Mouse (Mus musculus): ENCODE measurements around the gene Strada. TPM values are rescaled to one million over a fixed set of nuclear protein-coding genes. Genes with fewer than 3 reads are reported as not detected.
A peak's percentile ranks its signal among the peaks of the same experiment; 100 is the strongest.

Strada gene
- polyA plus RNA-seq, 1 experiment from 2014 or later = 21.9 TPM

DNA sequence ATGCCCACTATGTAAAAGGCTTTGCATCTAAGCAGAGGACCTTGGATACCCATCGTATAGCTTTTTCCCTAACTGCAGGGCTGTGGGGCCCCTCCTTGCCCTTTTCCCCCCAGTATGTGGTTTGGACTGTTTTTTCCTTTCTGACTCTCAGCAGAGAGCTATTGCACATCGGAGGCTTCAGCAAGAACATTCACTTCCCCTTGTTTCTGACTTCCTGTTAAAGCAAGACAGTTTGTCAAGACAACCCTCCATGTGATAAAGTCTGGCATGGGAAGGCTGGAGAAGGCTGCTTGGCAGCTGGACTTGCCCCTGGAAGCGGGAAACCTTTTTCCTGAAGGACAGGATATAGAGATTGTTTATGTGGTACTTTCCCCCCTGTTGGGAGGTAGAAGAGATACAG is 79.2 kb downstream of the Strada start:
- H3K9me3 ChIP-seq (replicated peaks; ENCODE audit: control insufficient read depth, low read length) = no peaks in the 10 kb centered on the region
- H3K9ac ChIP-seq (ENCODE audit: low read length) = no peak overlapping the region
- peaks cover 32% of the 10 kb centered on the region for H3K36me3 ChIP-seq (ENCODE audit: control insufficient read depth, insufficient read depth)
- peak overlapping the region; percentile 66 for H3K27ac ChIP-seq (ENCODE audit: low read length)
- H3K4me2 ChIP-seq (ENCODE audit: low read depth, low read length) = no peak overlapping the region
- H3K4me3 ChIP-seq (ENCODE audit: low read length) = no peak overlapping the region
- WGBS = 57% methylated on average over 3 of the region's 3 CpGs
- H3K27me3 ChIP-seq (ENCODE audit: control insufficient read depth, insufficient read depth, low read length) = no peaks in the 10 kb centered on the region
- H3K4me1 ChIP-seq (ENCODE audit: control insufficient read depth, insufficient read depth, low read length) = no peaks in the 10 kb centered on the region
- ATAC-seq (replicated peaks; ENCODE audit: extremely low read depth, insufficient read depth, low FRiP score) = peak; percentile 32; the same call in 1 of the 2 replicates

DNA sequence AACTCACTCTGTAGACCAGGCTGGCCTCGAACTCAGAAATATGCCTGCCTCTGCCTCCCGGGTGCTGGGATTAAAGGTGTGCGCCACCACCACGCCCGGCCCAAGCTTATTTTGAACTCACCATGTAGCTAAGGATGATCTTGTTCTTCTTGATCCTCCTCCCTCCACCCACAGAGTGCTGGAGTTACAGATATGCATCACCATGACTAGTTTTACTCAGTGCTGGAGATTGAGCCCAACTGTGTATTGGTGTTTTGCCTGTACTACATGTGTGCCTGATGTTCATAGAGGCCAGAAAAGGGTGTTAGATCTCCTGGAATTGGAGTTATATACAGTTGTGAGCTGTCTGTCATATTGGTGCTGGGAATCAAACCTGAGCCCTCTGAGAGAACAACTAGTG is 79.7 kb downstream of the Strada start:
- Histone ChIP-seq H3K9ac (ENCODE audit: low read length) (no peak overlapping the region), H3K9me3 (replicated peaks; ENCODE audit: control insufficient read depth, low read length) (no peaks in the 10 kb centered on the region), H3K27ac (ENCODE audit: low read length) (peak overlapping the region; percentile 66), H3K4me1 (ENCODE audit: control insufficient read depth, insufficient read depth, low read length) (no peaks in the 10 kb centered on the region), H3K4me3 (ENCODE audit: low read length) (no peak overlapping the region), H3K4me2 (ENCODE audit: low read depth, low read length) (0 out of 2 replicates have a peak overlapping the region, but pooled peaks have one; percentile 1), H3K36me3 (ENCODE audit: control insufficient read depth, insufficient read depth) (peaks cover 36% of the 10 kb centered on the region), H3K27me3 (ENCODE audit: control insufficient read depth, insufficient read depth, low read length) (no peaks in the 10 kb centered on the region)
- ATAC-seq (replicated peaks; ENCODE audit: extremely low read depth, insufficient read depth, low FRiP score) = no peak
- 96% methylated on average over 5 of the region's 5 CpGs for WGBS

Other genes starting within 250 kb of the Strada start
- gene Cyb561, start 248.8 kb downstream of the Strada start, polyA plus RNA-seq (2015; fragmentation: Nextera tagmentation; extraction: Ambion mirVana) = 8.0 and 10.5 TPM in 2 replicates
- gene Ace, start 234.2 kb downstream of the Strada start, polyA plus RNA-seq (2015; fragmentation: Nextera tagmentation; extraction: Ambion mirVana) = 3.1 and 4.3 TPM in 2 replicates
- 0.10 TPM in 1 of 2 replicates, not detected in the other for gene Ace3, start 207.5 kb downstream of the Strada start, polyA plus RNA-seq (2015; fragmentation: Nextera tagmentation; extraction: Ambion mirVana)
- gene Kcnh6, start 194.0 kb downstream of the Strada start, polyA plus RNA-seq (2015; fragmentation: Nextera tagmentation; extraction: Ambion mirVana) = 0.35 and 0.46 TPM in 2 replicates
- 44.6 and 47.2 TPM in 2 replicates for gene Dcaf7, start 165.3 kb downstream of the Strada start, polyA plus RNA-seq (2015; fragmentation: Nextera tagmentation; extraction: Ambion mirVana)
- gene Taco1, start 136.1 kb downstream of the Strada start, polyA plus RNA-seq (2015; fragmentation: Nextera tagmentation; extraction: Ambion mirVana) = 13.0 and 15.6 TPM in 2 replicates
- gene Map3k3, start 117.6 kb downstream of the Strada start, polyA plus RNA-seq (2015; fragmentation: Nextera tagmentation; extraction: Ambion mirVana) = 17.6 and 21.7 TPM in 2 replicates
- not detected in 2 replicates for gene Gm10840, start 41.3 kb downstream of the Strada start, polyA plus RNA-seq (2015; fragmentation: Nextera tagmentation; extraction: Ambion mirVana)
- gene Limd2, start 41.3 kb downstream of the Strada start, polyA plus RNA-seq (2015; fragmentation: Nextera tagmentation; extraction: Ambion mirVana) = 95.5 and 107 TPM in 2 replicates
- gene Ccdc47, start 14.2 kb upstream of the Strada start, polyA plus RNA-seq (2015; fragmentation: Nextera tagmentation; extraction: Ambion mirVana) = 101 and 110 TPM in 2 replicates
- 46.5 and 47.2 TPM in 2 replicates for gene Ddx42, start 14.8 kb upstream of the Strada start, polyA plus RNA-seq (2015; fragmentation: Nextera tagmentation; extraction: Ambion mirVana)
- 34.0 and 38.7 TPM in 2 replicates for gene Ftsj3, start 53.9 kb upstream of the Strada start, polyA plus RNA-seq (2015; fragmentation: Nextera tagmentation; extraction: Ambion mirVana)
- gene Psmc5, start 54.0 kb upstream of the Strada start, polyA plus RNA-seq (2015; fragmentation: Nextera tagmentation; extraction: Ambion mirVana) = 217 and 221 TPM in 2 replicates
- gene Smarcd2, start 70.8 kb upstream of the Strada start, polyA plus RNA-seq (2015; fragmentation: Nextera tagmentation; extraction: Ambion mirVana) = 27.0 and 27.1 TPM in 2 replicates
- gene Tcam1, start 74.5 kb upstream of the Strada start, polyA plus RNA-seq (2015; fragmentation: Nextera tagmentation; extraction: Ambion mirVana) = 0.05 and 0.07 TPM in 2 replicates
- gene Gh, start 99.7 kb upstream of the Strada start, polyA plus RNA-seq (2015; fragmentation: Nextera tagmentation; extraction: Ambion mirVana) = not detected in 2 replicates
- 3.5 and 3.6 TPM in 2 replicates for gene Cd79b, start 112.6 kb upstream of the Strada start, polyA plus RNA-seq (2015; fragmentation: Nextera tagmentation; extraction: Ambion mirVana)
- 0.09 and 0.36 TPM in 2 replicates for gene Scn4a, start 151.1 kb upstream of the Strada start, polyA plus RNA-seq (2015; fragmentation: Nextera tagmentation; extraction: Ambion mirVana)
- 1.00 and 1.0 TPM in 2 replicates for gene Prr29, start 163.3 kb upstream of the Strada start, polyA plus RNA-seq (2015; fragmentation: Nextera tagmentation; extraction: Ambion mirVana)
- gene Icam2, start 185.9 kb upstream of the Strada start, polyA plus RNA-seq (2015; fragmentation: Nextera tagmentation; extraction: Ambion mirVana) = 107 and 109 TPM in 2 replicates